Mouse (Mus musculus) frontal cortex, adult (tissue): Measurements from ENCODE around the gene Tmie.
"Not testable (repeated sequence)": the region's sequence is repeated elsewhere in the genome, so short reads cannot be mapped to it uniquely, and the experiment has no call there.

ENCODE experiments used
- ATAC-seq: cut with Nextera tagmentation; 2 replicates; pipeline ENCODE4 v1.9.2; 2017; ENCODE audit warnings: mild to moderate bottlenecking, moderate library complexity, mixed read lengths; ENCODE audit not compliant: low TSS enrichment

Tmie gene

GRCm38 (mm10) chr9:110841438-110841837 lies 38.5 kb downstream of the Tmie start:
- no peak for ATAC-seq

DNA sequence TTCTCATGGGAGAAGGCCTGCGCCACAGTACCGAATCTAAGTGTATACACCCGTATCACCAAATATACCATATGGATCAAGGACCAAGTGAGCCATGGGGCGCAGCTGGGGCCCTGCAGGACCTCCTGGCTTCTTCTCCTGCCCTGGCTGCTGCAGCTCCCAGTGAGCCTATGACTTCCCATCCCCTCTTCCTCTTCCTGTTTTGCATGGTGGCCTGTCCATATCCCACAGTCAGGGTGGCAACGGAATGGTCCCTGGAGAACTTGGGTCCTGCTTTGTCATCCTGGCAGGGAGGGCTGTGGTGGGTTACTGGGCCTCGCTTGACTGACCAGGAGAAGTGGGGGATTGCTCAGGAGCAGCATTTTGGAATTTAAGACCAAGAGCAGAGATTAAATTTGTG lies 39.0 kb downstream of the Tmie start:
- no peak for ATAC-seq

DNA sequence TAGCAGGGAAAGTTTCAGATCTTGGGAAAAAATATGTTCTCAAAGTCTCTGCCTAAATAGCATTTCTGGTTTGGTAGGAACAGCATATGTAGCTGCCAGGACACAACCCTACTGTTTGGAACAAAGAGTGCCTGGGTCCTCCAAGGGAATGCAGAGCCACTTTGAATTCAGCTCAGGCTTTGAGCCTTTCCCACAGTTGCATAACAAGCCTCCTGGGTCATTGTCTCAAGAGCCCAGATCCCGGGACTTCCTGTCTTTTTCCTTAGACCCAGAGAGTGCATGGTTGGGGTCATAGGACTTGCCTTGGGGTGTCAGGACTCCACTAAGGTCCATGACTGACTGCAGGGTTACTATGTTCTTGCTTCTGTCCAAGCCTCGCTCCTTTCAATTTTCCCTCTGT lies 43.8 kb downstream of the Tmie start:
- ATAC-seq, result no peak; the same call in 1 of the 2 replicates

GRCm38 (mm10) chr9:110834961-110835360 lies 45.0 kb downstream of the Tmie start:
- ATAC-seq, result no peak

GRCm38 (mm10) chr9:110834411-110834810 lies 45.5 kb downstream of the Tmie start, which contains the start of gene Prss45:
TSS of gene Prss45 (plus strand) at chr9:110834588.
- no peak for ATAC-seq

DNA sequence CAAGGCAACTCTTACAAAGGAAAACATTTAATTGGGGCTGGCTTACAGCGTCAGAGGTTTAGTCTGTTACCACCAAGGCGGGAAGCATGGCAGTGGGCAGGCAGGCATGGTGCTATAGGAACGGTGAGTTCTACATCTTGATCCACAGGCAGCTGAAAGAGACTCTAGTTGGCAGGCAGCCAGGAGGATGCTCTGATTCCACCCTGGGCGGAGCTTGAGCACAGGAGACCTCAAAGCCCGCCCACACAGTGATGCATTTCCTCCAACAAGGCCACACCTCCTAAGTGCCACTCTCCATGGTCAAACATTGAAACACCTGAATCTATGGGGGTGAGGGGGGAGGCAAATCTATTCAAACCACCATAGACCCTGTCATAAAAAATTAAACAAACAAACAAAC lies 46.9 kb downstream of the Tmie start:
- ATAC-seq, result no peak

GRCm38 (mm10) chr9:110826390-110826789 lies 53.5 kb downstream of the Tmie start, which contains the start of gene Prss43:
TSS of gene Prss43 (plus strand) at chr9:110826690.
- ATAC-seq, result no peak

DNA sequence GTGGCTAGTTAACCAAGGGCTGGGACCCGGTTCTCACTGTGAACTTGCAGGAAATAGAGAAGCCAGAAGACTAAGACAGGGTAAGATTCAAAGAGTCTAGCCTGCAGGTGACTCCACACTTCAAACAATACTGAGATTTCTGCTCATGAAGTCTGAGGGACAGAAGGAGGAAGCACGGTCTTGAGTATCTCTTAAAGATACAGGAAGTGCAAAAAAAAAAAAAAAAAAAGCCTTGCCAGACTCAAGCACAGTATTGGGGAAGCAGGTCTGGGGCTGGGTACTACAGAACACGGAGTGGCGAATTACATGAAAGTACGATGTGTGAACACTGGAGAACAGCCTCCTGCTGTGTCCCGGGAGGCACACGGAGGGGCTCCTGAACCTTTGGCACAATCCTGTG lies 54.1 kb downstream of the Tmie start:
- ATAC-seq, result no peak

GRCm38 (mm10) chr9:110825426-110825825 lies 54.5 kb downstream of the Tmie start:
- ATAC-seq, result no peak

DNA sequence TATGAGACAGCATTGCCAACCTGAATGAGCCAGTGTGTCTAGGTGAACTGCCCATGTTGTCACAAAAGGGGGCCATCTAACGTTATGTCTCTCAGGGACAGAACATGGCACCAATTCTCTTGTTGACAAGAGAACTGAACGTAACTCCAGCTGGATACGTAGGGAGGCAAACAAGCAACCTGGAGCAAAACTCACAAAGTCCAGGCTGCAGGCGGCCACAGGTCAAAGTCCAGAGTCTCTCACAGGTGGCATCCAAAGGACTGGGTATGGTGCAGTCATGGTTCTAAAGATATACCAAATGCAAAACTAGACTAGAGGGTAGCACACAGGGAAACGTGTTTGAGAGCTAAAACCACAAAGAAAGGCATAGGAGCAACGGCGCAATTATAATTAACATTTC lies 58.5 kb downstream of the Tmie start:
- ATAC-seq, result no peak

DNA sequence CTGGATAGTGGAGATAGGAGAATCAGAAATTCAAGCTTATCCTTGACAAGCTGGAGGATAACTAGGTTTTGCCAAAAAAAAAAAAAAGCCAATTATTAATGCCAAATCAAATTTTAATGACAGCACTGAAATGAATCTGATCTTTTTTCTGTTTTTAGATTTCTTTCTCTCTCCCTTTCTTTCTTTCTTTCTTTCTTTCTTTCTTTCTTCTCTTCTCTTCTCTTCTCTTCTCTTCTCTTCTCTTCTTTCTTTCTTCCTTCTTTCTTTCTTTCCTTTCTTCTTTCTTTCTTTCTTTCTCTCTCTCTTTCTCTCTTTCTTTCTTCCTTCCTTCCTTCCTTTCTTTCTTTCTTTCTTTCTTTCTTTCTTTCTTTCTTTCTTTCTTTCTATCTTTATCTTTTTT lies 59.4 kb downstream of the Tmie start:
- ATAC-seq, result not testable (repeated sequence)
